Comparison of ENCODE assay signal across 21 mouse cellular contexts in genomic region chr3:37365144-37365543, GRCm38 (mm10). TPM values are rescaled to one million over a fixed set of nuclear protein-coding genes. Genes with fewer than 3 reads are reported as not detected.
DNase-seq lines count a peak whose midpoint lies in the region; ATAC-seq and TF ChIP-seq lines count a peak whose summit lies in the region.
"Had no signal": no experiment of that assay in that cellular context is flagged by ENCODE, and none has a peak within 500 bp of the region (broad histone marks: within the 10 kb centered on the region; RNA-seq: fewer than 3 reads in every experiment).

No protein-coding gene starts in this region.

- DNase-seq in 416B (ENCODE audit: low read depth) = peak; percentile 22
- peak; percentile 64 for DNase-seq in fat pad, adult 2 months (ENCODE audit: extremely low read depth, low read depth, low spot score)
- DNase-seq in urinary bladder, adult 18-20 months (ENCODE audit: low spot score in 2 of 2) = no peak
- no peak for DNase-seq in embryonic facial prominence, embryonic 10.5 days (ENCODE audit: low spot score)
- DNase-seq: adrenal gland, adult 8-10 months; adrenal gland, postnatal 36 days; cerebellum, adult 2 months; cerebellum, postnatal 10 days; forebrain, postnatal 0 days; gastrocnemius, adult 2 months; gastrocnemius, postnatal 36 days; heart, adult 18-20 months; heart, postnatal 14 days had no signal

- ATAC-seq in intestine, embryonic 15.5 days = peak; percentile 46; the same call in 1 of the 2 replicates
- ATAC-seq in intestine, postnatal 0 days = no peak
- ATAC-seq in megakaryocyte, adult 5-6 weeks (ENCODE audit: poor library complexity, severe bottlenecking) = 0 out of 2 replicates have a peak, but pooled peaks have one; percentile 30
- ATAC-seq: forebrain, embryonic 13.5 days; forebrain, postnatal 0 days had no signal

- H3K9me3 ChIP-seq in intestine, embryonic 15.5 days = no peaks in the 10 kb centered on the region
- H3K9me3 ChIP-seq in intestine, postnatal 0 days (ENCODE audit: control insufficient read depth) = no peaks in the 10 kb centered on the region
- H3K9me3 ChIP-seq in embryonic facial prominence, embryonic 10.5 days = no peaks in the 10 kb centered on the region
- H3K9me3 ChIP-seq: embryonic facial prominence, embryonic 12.5 days; forebrain, embryonic 13.5 days; heart, embryonic 15.5 days had no signal

- peaks cover 6% of the 10 kb centered on the region; the same call in 1 of the 2 replicates for H3K4me1 ChIP-seq in intestine, embryonic 15.5 days (replicated peaks)
- 0 out of 2 replicates have a peak, but pooled peaks cover 5% of the 10 kb centered on the region for H3K4me1 ChIP-seq in intestine, postnatal 0 days (replicated peaks; ENCODE audit: control insufficient read depth, insufficient read depth, low read length)
- no peaks in the 10 kb centered on the region for H3K4me1 ChIP-seq in embryonic facial prominence, embryonic 10.5 days
- H3K4me1 ChIP-seq: embryonic facial prominence, embryonic 12.5 days; forebrain, embryonic 13.5 days had no signal

- no peak overlapping the region for H3K27ac ChIP-seq in intestine, embryonic 15.5 days
- H3K27ac ChIP-seq in intestine, postnatal 0 days (ENCODE audit: low read depth, low read length) = no peak overlapping the region
- no peak overlapping the region for H3K27ac ChIP-seq in embryonic facial prominence, embryonic 10.5 days (replicated peaks)
- H3K27ac ChIP-seq: embryonic facial prominence, embryonic 12.5 days; forebrain, embryonic 13.5 days; heart, embryonic 15.5 days; hindbrain, embryonic 14.5 days had no signal

- TF ChIP-seq CTCF in intestine, postnatal 0 days (IDR thresholded peaks at IDR 0.05; ENCODE audit: low read depth) = no peak

- no peak overlapping the region for H3K4me3 ChIP-seq in intestine, embryonic 15.5 days (replicated peaks)
- no peak overlapping the region for H3K4me3 ChIP-seq in intestine, postnatal 0 days (ENCODE audit: low read depth, low read length)
- no peak overlapping the region for H3K4me3 ChIP-seq in embryonic facial prominence, embryonic 10.5 days
- H3K4me3 ChIP-seq: embryonic facial prominence, embryonic 12.5 days; forebrain, embryonic 13.5 days; gastrocnemius, adult 2 months; heart, embryonic 15.5 days had no signal

- no peak overlapping the region for H3K9ac ChIP-seq in intestine, embryonic 15.5 days
- no peak overlapping the region for H3K9ac ChIP-seq in intestine, postnatal 0 days (ENCODE audit: low read depth, low read length)
- H3K9ac ChIP-seq: embryonic facial prominence, embryonic 12.5 days; forebrain, embryonic 13.5 days; forebrain, postnatal 0 days; heart, embryonic 15.5 days; hindbrain, embryonic 14.5 days had no signal

- no peak overlapping the region for H3K4me2 ChIP-seq in intestine, embryonic 15.5 days (replicated peaks)
- H3K4me2 ChIP-seq in intestine, postnatal 0 days (replicated peaks; ENCODE audit: low read depth) = no peak overlapping the region
- H3K4me2 ChIP-seq: embryonic facial prominence, embryonic 12.5 days; forebrain, embryonic 13.5 days; heart, embryonic 11.5 days; heart, embryonic 15.5 days; hindbrain, embryonic 14.5 days had no signal

- H3K36me3 ChIP-seq in intestine, embryonic 15.5 days = no peaks in the 10 kb centered on the region
- no peaks in the 10 kb centered on the region for H3K36me3 ChIP-seq in intestine, postnatal 0 days (ENCODE audit: control insufficient read depth, insufficient read depth)
- H3K36me3 ChIP-seq in embryonic facial prominence, embryonic 10.5 days (replicated peaks) = no peaks in the 10 kb centered on the region
- H3K36me3 ChIP-seq: embryonic facial prominence, embryonic 12.5 days; heart, embryonic 15.5 days had no signal

- WGBS in intestine, embryonic 15.5 days = 86% methylated on average over 4 of the region's 4 CpGs
- 64% methylated on average over 4 of the region's 4 CpGs for WGBS in intestine, postnatal 0 days
- 78% methylated on average over 4 of the region's 4 CpGs for WGBS in embryonic facial prominence, embryonic 10.5 days

- H3K27me3 ChIP-seq in intestine, embryonic 15.5 days (replicated peaks) = no peaks in the 10 kb centered on the region
- H3K27me3 ChIP-seq in intestine, postnatal 0 days (replicated peaks; ENCODE audit: control insufficient read depth, insufficient read depth, low read length) = no peaks in the 10 kb centered on the region
- H3K27me3 ChIP-seq in embryonic facial prominence, embryonic 10.5 days (replicated peaks; ENCODE audit: low read depth, poor library complexity, severe bottlenecking) = no peaks in the 10 kb centered on the region
- H3K27me3 ChIP-seq: embryonic facial prominence, embryonic 12.5 days; forebrain, embryonic 13.5 days; heart, embryonic 15.5 days had no signal

RNA-seq across cellular contexts. Expression of gene Fgf2, which starts 17.0 kb away (rescaled TPM):
- polyA plus RNA-seq in intestine, embryonic 15.5 days (2015; fragmentation: Nextera tagmentation; extraction: Ambion mirVana) = 1.7 and 2.5 TPM in 2 replicates
- polyA plus RNA-seq in intestine, postnatal 0 days (2015; fragmentation: Nextera tagmentation; extraction: Ambion mirVana) = 1.0 and 1.1 TPM in 2 replicates
- total RNA-seq in megakaryocyte, adult 5-6 weeks (2015) = not detected in 2 replicates
- not detected in 2 replicates for total RNA-seq in megakaryocyte, adult 5-6 weeks (2017)
- polyA plus RNA-seq in embryonic facial prominence, embryonic 10.5 days (2016; fragmentation: Nextera tagmentation; extraction: Ambion mirVana) = 0.36 and 0.41 TPM in 2 replicates

RNA-seq across cellular contexts. Expression of gene Cetn4, which starts 52.6 kb away (rescaled TPM):
- polyA plus RNA-seq in intestine, embryonic 15.5 days (2015; fragmentation: Nextera tagmentation; extraction: Ambion mirVana) = 2.3 and 2.6 TPM in 2 replicates
- 1.0 and 1.4 TPM in 2 replicates for polyA plus RNA-seq in intestine, postnatal 0 days (2015; fragmentation: Nextera tagmentation; extraction: Ambion mirVana)
- total RNA-seq in megakaryocyte, adult 5-6 weeks (2015) = 0.31 and 1.3 TPM in 2 replicates
- 0.45 and 2.2 TPM in 2 replicates for total RNA-seq in megakaryocyte, adult 5-6 weeks (2017)
- polyA plus RNA-seq in embryonic facial prominence, embryonic 10.5 days (2016; fragmentation: Nextera tagmentation; extraction: Ambion mirVana) = 1.4 and 2.4 TPM in 2 replicates

RNA-seq across cellular contexts. Expression of gene Bbs12, which starts 52.8 kb away (rescaled TPM):
- 5.1 and 5.3 TPM in 2 replicates for polyA plus RNA-seq in intestine, embryonic 15.5 days (2015; fragmentation: Nextera tagmentation; extraction: Ambion mirVana)
- 1.7 TPM in 2 replicates for polyA plus RNA-seq in intestine, postnatal 0 days (2015; fragmentation: Nextera tagmentation; extraction: Ambion mirVana)
- total RNA-seq in megakaryocyte, adult 5-6 weeks (2015) = 0.29 and 3.0 TPM in 2 replicates
- 0.69 and 1.5 TPM in 2 replicates for total RNA-seq in megakaryocyte, adult 5-6 weeks (2017)
- polyA plus RNA-seq in embryonic facial prominence, embryonic 10.5 days (2016; fragmentation: Nextera tagmentation; extraction: Ambion mirVana) = 8.6 and 8.7 TPM in 2 replicates

RNA-seq across cellular contexts. Expression of gene Spata5, which starts 54.6 kb away (rescaled TPM):
- polyA plus RNA-seq in intestine, embryonic 15.5 days (2015; fragmentation: Nextera tagmentation; extraction: Ambion mirVana) = 31.1 and 34.5 TPM in 2 replicates
- 13.1 and 15.9 TPM in 2 replicates for polyA plus RNA-seq in intestine, postnatal 0 days (2015; fragmentation: Nextera tagmentation; extraction: Ambion mirVana)
- total RNA-seq in megakaryocyte, adult 5-6 weeks (2015) = 42.0 and 62.5 TPM in 2 replicates
- 88.3 and 93.8 TPM in 2 replicates for total RNA-seq in megakaryocyte, adult 5-6 weeks (2017)
- 49.8 and 51.7 TPM in 2 replicates for polyA plus RNA-seq in embryonic facial prominence, embryonic 10.5 days (2016; fragmentation: Nextera tagmentation; extraction: Ambion mirVana)

RNA-seq across cellular contexts. Expression of gene Nudt6, which starts 54.9 kb away (rescaled TPM):
- 8.1 and 8.5 TPM in 2 replicates for polyA plus RNA-seq in intestine, embryonic 15.5 days (2015; fragmentation: Nextera tagmentation; extraction: Ambion mirVana)
- polyA plus RNA-seq in intestine, postnatal 0 days (2015; fragmentation: Nextera tagmentation; extraction: Ambion mirVana) = 6.2 and 7.5 TPM in 2 replicates
- total RNA-seq in megakaryocyte, adult 5-6 weeks (2015) = 4.5 and 9.5 TPM in 2 replicates
- total RNA-seq in megakaryocyte, adult 5-6 weeks (2017) = 7.5 and 10.6 TPM in 2 replicates
- polyA plus RNA-seq in embryonic facial prominence, embryonic 10.5 days (2016; fragmentation: Nextera tagmentation; extraction: Ambion mirVana) = 3.6 and 4.2 TPM in 2 replicates

Comparison
In these comparisons a context has a peak if more than half of its experiments do, and no peak if none do; other contexts are left out.
1. DNase-seq: peak in 416B (single experiment) and fat pad, adult 2 months (single experiment); none in urinary bladder, adult 18-20 months (0 of 2) and embryonic facial prominence, embryonic 10.5 days (single experiment).